ENCODE assay signal across 8 mouse cellular contexts in genomic region chr17:30026617-30027016, GRCm38 (mm10). TPM values are rescaled to one million over a fixed set of nuclear protein-coding genes. Genes with fewer than 3 reads are reported as not detected.
DNase-seq lines count a peak whose midpoint lies in the region; ATAC-seq and TF ChIP-seq lines count a peak whose summit lies in the region.

No protein-coding gene starts in this region.

- no peaks in the 10 kb centered on the region for H3K9me3 ChIP-seq in heart, embryonic 13.5 days

- peaks cover 18% of the 10 kb centered on the region for H3K4me1 ChIP-seq in cerebellum, adult 2 months (ENCODE audit: control insufficient read depth, insufficient read depth, low read length)
- peaks cover 93% of the 10 kb centered on the region for H3K4me1 ChIP-seq in heart, embryonic 13.5 days

- H3K36me3 ChIP-seq in heart, embryonic 13.5 days = no peaks in the 10 kb centered on the region

- ATAC-seq in heart, embryonic 13.5 days (ENCODE audit: extremely low read depth, insufficient number of reproducible peaks, low FRiP score, low TSS enrichment) = no peak

- no peak overlapping the region for H3K27ac ChIP-seq in cerebellum, adult 2 months (ENCODE audit: insufficient read depth, low read length)
- H3K27ac ChIP-seq in heart, embryonic 13.5 days (replicated peaks) = peak overlapping the region; percentile 73

- no peaks in the 10 kb centered on the region for H3K27me3 ChIP-seq in cerebellum, adult 2 months (ENCODE audit: control insufficient read depth, insufficient read depth, low read length)
- H3K27me3 ChIP-seq in heart, embryonic 13.5 days (replicated peaks) = no peaks in the 10 kb centered on the region

- H3K4me3 ChIP-seq in cerebellum, adult 2 months (replicated peaks; ENCODE audit: insufficient read depth, low read depth, low read length) = no peak overlapping the region
- H3K4me3 ChIP-seq in heart, embryonic 13.5 days = no peak overlapping the region

- WGBS in cerebellum, adult 2 months = 18% methylated on average over 6 of the region's 6 CpGs
- WGBS in heart, embryonic 13.5 days = 21% methylated on average over 6 of the region's 6 CpGs

- no peak for TF ChIP-seq POLR2A in cerebellum, adult 2 months (IDR thresholded peaks at IDR 0.05; ENCODE audit: borderline replicate concordance, insufficient read depth, low read length)

- DNase-seq in kidney, postnatal 10 days = peak; percentile 50
- DNase-seq in kidney, adult 11 months = no peak
- peak; percentile 56 to 67 for DNase-seq in cerebellum, adult 2 months
- peak; percentile 50 for DNase-seq in lung, postnatal 14 days
- no peak for DNase-seq in right cerebral cortex, postnatal 4 days
- no peak for DNase-seq in ovary, postnatal 36 days (ENCODE audit: low spot score)
- no peak for DNase-seq in layer of hippocampus, postnatal 25 days (ENCODE audit: extremely low spot score in 1 of 2, low spot score in 1 of 2)

- H3K9ac ChIP-seq in heart, embryonic 13.5 days = peak overlapping the region; percentile 3; the same call in 1 of the 2 replicates

- H3K4me2 ChIP-seq in heart, embryonic 13.5 days = peak overlapping the region; percentile 46

- no peak for TF ChIP-seq CTCF in cerebellum, adult 2 months (IDR thresholded peaks at IDR 0.05; ENCODE audit: borderline replicate concordance, insufficient read depth, low read depth, low read length)

RNA-seq across cellular contexts. Expression of gene Zfand3, which starts 22.1 kb away (rescaled TPM):
- polyA plus RNA-seq in cerebellum, adult 2 months (2012; rRNA removed) = 99.1 and 107 TPM in 2 replicates
- polyA plus RNA-seq in heart, embryonic 13.5 days (2015; fragmentation: Nextera tagmentation; extraction: Ambion mirVana) = 52.5 and 55.7 TPM in 2 replicates
- 100 to 1,000 TPM; 114 to 119 TPM for total RNA-seq in layer of hippocampus, postnatal 25 days (2021)

RNA-seq across cellular contexts. Expression of gene Mdga1, which starts 56.7 kb away (rescaled TPM):
- 8.0 and 11.5 TPM in 2 replicates for polyA plus RNA-seq in cerebellum, adult 2 months (2012; rRNA removed)
- 4.4 TPM in 2 replicates for polyA plus RNA-seq in heart, embryonic 13.5 days (2015; fragmentation: Nextera tagmentation; extraction: Ambion mirVana)
- total RNA-seq in layer of hippocampus, postnatal 25 days (2021) = 10 to 100 TPM; 56.9 to 68.0 TPM

Comparison
In these comparisons a context has a peak if more than half of its experiments do, and no peak if none do; other contexts are left out.
1. DNase-seq: peak in kidney, postnatal 10 days (single experiment), cerebellum, adult 2 months (2 of 2) and lung, postnatal 14 days (single experiment); none in kidney, adult 11 months (single experiment), right cerebral cortex, postnatal 4 days (single experiment), ovary, postnatal 36 days (single experiment) and layer of hippocampus, postnatal 25 days (0 of 2).